Mouse (Mus musculus) heart, embryonic 12.5 days (tissue): ENCODE results near the gene Vmn2r32. TPM values are rescaled to one million over a fixed set of nuclear protein-coding genes. Genes with fewer than 3 reads are reported as not detected.
"Not testable (repeated sequence)": the region's sequence is repeated elsewhere in the genome, so short reads cannot be mapped to it uniquely, and the experiment has no call there.

Source experiments
- ATAC-seq: fragments of 200-750 bp; cut with Nextera tagmentation; 2 replicates; pipeline ENCODE4 v1.8.0; 2017; ENCODE audit warnings: moderate TSS enrichment, moderate library complexity; ENCODE audit not compliant: insufficient number of reproducible peaks, low FRiP score
- H3K27ac ChIP-seq: fragments of 300-500 bp; sonication (generic); 2 replicates; pipeline ENCODE4 v1.5.1; 2016; ENCODE audit warnings: mild to moderate bottlenecking, moderate library complexity; ENCODE audit not compliant: poor library complexity, severe bottlenecking
- H3K27me3 ChIP-seq: fragments of 300-500 bp; sonication (generic); replicated peaks from 2 replicates; pipeline ENCODE4 v1.6.1; 2016; ENCODE audit warnings: mild to moderate bottlenecking, moderate library complexity
- H3K36me3 ChIP-seq: fragments of 300-500 bp; sonication (generic); 2 replicates; pipeline ENCODE4 v1.6.1; 2016; ENCODE audit warnings: mild to moderate bottlenecking, moderate library complexity
- H3K4me1 ChIP-seq: fragments of 300-500 bp; sonication (generic); replicated peaks from 2 replicates; pipeline ENCODE4 v1.6.1; 2016; ENCODE audit warnings: mild to moderate bottlenecking
- H3K4me2 ChIP-seq: fragments of 300-500 bp; sonication (generic); 2 replicates; pipeline ENCODE4 v1.6.1; 2016; ENCODE audit warnings: mild to moderate bottlenecking, moderate library complexity
- H3K4me3 ChIP-seq: fragments of 300-500 bp; sonication (generic); 2 replicates; pipeline ENCODE4 v1.5.1; 2016; ENCODE audit warnings: mild to moderate bottlenecking
- H3K9ac ChIP-seq: fragments of 300-500 bp; sonication (generic); 2 replicates; pipeline ENCODE4 v1.6.1; 2016; ENCODE audit warnings: mild to moderate bottlenecking, moderate library complexity
- H3K9me3 ChIP-seq: fragments of 300-500 bp; sonication (generic); replicated peaks from 2 replicates; pipeline ENCODE4 v1.6.1; 2016; ENCODE audit warnings: mild to moderate bottlenecking, moderate library complexity
- WGBS: fragments of 180-500 bp; shearing (Covaris S2); methylation state at CpG from one replicate; pipeline ENCODE4 v1.1.7; 2016; 5-methylcytosine and 5-hydroxymethylcytosine counted together
- polyA plus RNA-seq: library from polyadenylated mRNA; unstranded; fragments of >200 nt; fragmentation: Nextera tagmentation; extraction: Ambion mirVana; gene quantifications from 2 replicates; pipeline ENCODE4 v1.2.1, GENCODE M21; 2016

The Vmn2r32 gene
- polyA plus RNA-seq = not detected in 2 replicates

DNA sequence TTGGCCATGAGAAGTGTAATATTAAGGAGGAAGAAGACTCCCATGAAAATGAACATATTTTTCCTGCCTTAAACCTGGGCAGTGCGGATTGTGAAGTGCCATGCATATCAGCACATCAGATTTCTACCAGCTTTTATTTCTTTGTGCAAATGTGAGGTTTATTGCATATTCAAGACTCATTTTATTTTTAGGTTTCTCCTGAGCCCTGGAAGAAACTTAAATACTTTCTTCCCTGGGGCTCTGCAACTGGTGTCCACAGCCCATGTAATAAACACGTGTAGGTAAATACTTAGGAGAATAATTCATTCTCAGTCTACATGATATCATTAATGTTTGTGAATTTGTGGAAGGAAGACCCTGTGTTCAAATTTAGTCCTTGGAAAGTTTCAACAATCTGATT, at the start of gene Vmn2r32:
Gene Vmn2r32, minus strand, starts transcription at position 101 of the 400 bp plus-strand sequence.
- H3K9me3 ChIP-seq, H3K4me2 ChIP-seq, H3K36me3 ChIP-seq, H3K4me1 ChIP-seq, ATAC-seq, H3K27me3 ChIP-seq, H3K4me3 ChIP-seq, H3K27ac ChIP-seq, H3K9ac ChIP-seq: not testable (repeated sequence)
- 33% methylated on average over 1 of the region's 2 CpGs for WGBS

Other genes with a start within 250 kb of the Vmn2r32 start
- 0.08 and 0.24 TPM in 2 replicates for gene Vmn2r29, start 232.7 kb downstream of the Vmn2r32 start, polyA plus RNA-seq
- 1.4 and 2.6 TPM in 2 replicates for gene Gm45844, start 201.7 kb downstream of the Vmn2r32 start, polyA plus RNA-seq
- gene Clcn4, start 179.2 kb downstream of the Vmn2r32 start, polyA plus RNA-seq = 44.6 and 45.7 TPM in 2 replicates
- not detected in 2 replicates for gene Vmn2r30, start 142.4 kb downstream of the Vmn2r32 start, polyA plus RNA-seq
- not detected in 2 replicates for gene Gm45783, start 105.4 kb downstream of the Vmn2r32 start, polyA plus RNA-seq
- gene Vmn2r31, start 80.3 kb downstream of the Vmn2r32 start, polyA plus RNA-seq = not detected in 2 replicates
- not detected in 2 replicates for gene Vmn2r33, start 86.8 kb upstream of the Vmn2r32 start, polyA plus RNA-seq
- not detected in 2 replicates for gene Vmn2r34, start 209.5 kb upstream of the Vmn2r32 start, polyA plus RNA-seq